Mouse (Mus musculus): ENCODE results near the gene Mif. TPM values are rescaled to one million over a fixed set of nuclear protein-coding genes. Genes with fewer than 3 reads are reported as not detected.

Mif gene
- polyA plus RNA-seq, 1 experiment = 261 TPM

DNA sequence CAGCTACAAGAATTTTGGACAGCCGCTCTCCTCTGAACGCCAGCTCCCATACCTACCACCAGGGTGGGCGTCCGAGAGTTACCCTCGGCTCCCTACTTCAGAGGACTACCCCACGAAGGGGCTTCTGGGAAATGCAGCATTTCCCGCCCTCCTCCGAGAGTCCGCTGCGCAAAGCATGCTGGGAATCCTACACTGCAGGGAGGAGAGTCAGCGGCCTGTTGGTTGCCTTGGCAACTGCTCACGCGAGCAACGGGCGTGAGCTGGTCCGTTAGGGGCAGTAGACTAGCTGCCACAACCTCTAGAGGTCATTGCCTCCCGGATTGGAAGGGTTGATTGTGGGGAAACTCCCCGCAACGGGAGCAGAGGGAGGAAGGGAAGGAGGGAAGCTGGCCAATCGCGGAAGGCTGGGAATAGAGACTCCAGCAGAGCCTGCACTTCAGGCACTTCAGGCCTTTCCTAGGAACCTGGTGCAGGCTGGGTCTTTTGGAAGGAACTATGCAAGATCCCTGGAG lies 22.7 kb downstream of the Mif start, which contains the start of gene Gstt2:
Gene Gstt2 (minus strand): TSS at position 177 of the 512 bp plus-strand sequence.
- Histone ChIP-seq H3K27ac (ENCODE audit: control insufficient read depth, insufficient read depth, low read depth, low read length) (peak within 1 kb of the TSS; percentile 99), H3K27me3 (ENCODE audit: control insufficient read depth, insufficient read depth, low read length) (no peaks in the 10 kb centered on the region), H3K4me1 (ENCODE audit: control insufficient read depth, insufficient read depth, low read length) (peaks cover 26% of the 10 kb centered on the region), H3K4me3 (ENCODE audit: control insufficient read depth, low read depth, low read length) (peak within 1 kb of the TSS; percentile 97), H3K36me3 (ENCODE audit: control insufficient read depth, insufficient read depth, low read length) (no peaks in the 10 kb centered on the region)
- TF ChIP-seq POLR2A (IDR thresholded peaks at IDR 0.05; ENCODE audit: control insufficient read depth, low read depth, low read length) = peak; percentile 97
- no peak for TF ChIP-seq CTCF (IDR thresholded peaks at IDR 0.05; ENCODE audit: control insufficient read depth, insufficient read depth, insufficient replicate concordance, low read depth, low read length)

DNA sequence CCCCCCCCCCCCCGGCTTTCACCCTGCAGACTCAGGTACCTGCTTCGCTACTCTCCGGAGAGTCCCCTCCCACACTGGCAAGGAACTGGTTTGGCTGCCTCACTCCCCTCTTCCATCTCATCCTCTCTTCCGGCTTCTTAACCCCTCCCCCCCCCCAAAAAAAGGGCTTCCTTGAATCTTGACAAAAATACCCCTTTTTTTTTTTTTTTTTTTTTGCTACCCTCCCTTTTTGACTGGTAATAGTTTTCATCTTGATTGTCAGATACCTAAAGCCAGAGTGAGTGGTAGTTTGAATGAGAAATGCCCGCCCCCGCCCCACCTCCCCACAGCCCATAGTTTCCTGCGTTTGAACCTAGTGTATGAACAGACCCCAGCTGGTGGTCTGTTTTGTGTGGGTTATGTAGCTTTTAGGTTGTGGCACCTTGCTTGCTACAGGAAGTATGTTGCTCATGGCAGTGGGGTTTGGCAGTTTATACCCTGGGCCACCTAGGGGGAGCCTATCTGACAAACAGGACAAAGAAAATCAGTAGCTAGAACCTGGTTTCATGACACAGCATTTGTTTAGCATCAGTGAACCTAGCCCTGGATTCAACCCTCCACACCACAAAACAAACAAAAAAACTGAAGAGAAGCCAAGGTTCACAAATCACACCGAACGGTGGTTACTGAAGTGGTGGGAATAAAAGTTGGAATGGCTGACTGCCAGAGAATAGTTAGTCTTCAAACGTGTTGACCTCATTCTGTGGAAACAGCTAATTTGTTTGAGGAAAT lies 24.1 kb downstream of the Mif start:
- Histone ChIP-seq H3K27ac (ENCODE audit: control insufficient read depth, insufficient read depth, low read depth, low read length) (peak overlapping the region; percentile 89), H3K36me3 (ENCODE audit: control insufficient read depth, insufficient read depth, low read length) (no peaks in the 10 kb centered on the region), H3K27me3 (ENCODE audit: control insufficient read depth, insufficient read depth, low read length) (no peaks in the 10 kb centered on the region), H3K4me3 (ENCODE audit: control insufficient read depth, low read depth, low read length) (peak overlapping the region; percentile 76), H3K4me1 (ENCODE audit: control insufficient read depth, insufficient read depth, low read length) (peaks cover 26% of the 10 kb centered on the region)
- TF ChIP-seq CTCF (IDR thresholded peaks at IDR 0.05; ENCODE audit: control insufficient read depth, insufficient read depth, insufficient replicate concordance, low read depth, low read length) (no peak), POLR2A (IDR thresholded peaks at IDR 0.05; ENCODE audit: control insufficient read depth, low read depth, low read length) (peak; percentile 5; the same call in 1 of the 2 replicates)

- Histone ChIP-seq H3K27ac (ENCODE audit: control insufficient read depth, insufficient read depth, low read depth, low read length) (peak overlapping the region; percentile 87), H3K4me3 (ENCODE audit: control insufficient read depth, low read depth, low read length) (peak overlapping the region; percentile 86), H3K27me3 (ENCODE audit: control insufficient read depth, insufficient read depth, low read length) (no peaks in the 10 kb centered on the region), H3K36me3 (ENCODE audit: control insufficient read depth, insufficient read depth, low read length) (no peaks in the 10 kb centered on the region), H3K4me1 (ENCODE audit: control insufficient read depth, insufficient read depth, low read length) (peaks cover 26% of the 10 kb centered on the region)
- no peak for TF ChIP-seq CTCF (IDR thresholded peaks at IDR 0.05; ENCODE audit: control insufficient read depth, insufficient read depth, insufficient replicate concordance, low read depth, low read length)
- peak; percentile 23; the same call in 1 of the 2 replicates for TF ChIP-seq POLR2A (IDR thresholded peaks at IDR 0.05; ENCODE audit: control insufficient read depth, low read depth, low read length)
Observed at GRCm38 (mm10) chr10:75835307-75835706, 24.7 kb downstream of the Mif start.

DNA sequence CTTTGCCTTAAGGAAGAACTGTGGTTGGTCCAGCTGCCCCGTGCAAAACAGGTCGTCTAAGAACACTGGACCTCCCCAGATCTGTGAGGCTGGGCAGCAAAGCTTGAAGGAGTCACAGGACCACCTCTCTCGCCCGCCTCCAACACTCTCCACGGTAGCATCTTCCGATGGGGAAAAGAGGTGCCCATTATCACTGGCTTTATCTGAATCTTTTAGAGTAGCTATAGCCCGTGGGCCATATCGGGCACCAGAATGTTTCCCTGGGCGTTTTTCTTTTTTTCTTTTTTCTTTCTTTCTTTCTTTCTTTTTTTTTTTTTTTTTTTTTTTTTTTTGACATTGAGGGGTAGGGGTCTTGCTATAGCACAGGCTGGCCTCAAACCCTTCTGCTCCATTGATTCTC lies 25.3 kb downstream of the Mif start:
- peak overlapping the region; percentile 91 for H3K4me3 ChIP-seq (ENCODE audit: control insufficient read depth, low read depth, low read length)
- no peaks in the 10 kb centered on the region for H3K36me3 ChIP-seq (ENCODE audit: control insufficient read depth, insufficient read depth, low read length)
- H3K4me1 ChIP-seq (ENCODE audit: control insufficient read depth, insufficient read depth, low read length) = peaks cover 26% of the 10 kb centered on the region
- no peak for TF ChIP-seq POLR2A (IDR thresholded peaks at IDR 0.05; ENCODE audit: control insufficient read depth, low read depth, low read length)
- no peak for TF ChIP-seq CTCF (IDR thresholded peaks at IDR 0.05; ENCODE audit: control insufficient read depth, insufficient read depth, insufficient replicate concordance, low read depth, low read length)
- peak overlapping the region; percentile 88 for H3K27ac ChIP-seq (ENCODE audit: control insufficient read depth, insufficient read depth, low read depth, low read length)
- no peaks in the 10 kb centered on the region for H3K27me3 ChIP-seq (ENCODE audit: control insufficient read depth, insufficient read depth, low read length)

DNA sequence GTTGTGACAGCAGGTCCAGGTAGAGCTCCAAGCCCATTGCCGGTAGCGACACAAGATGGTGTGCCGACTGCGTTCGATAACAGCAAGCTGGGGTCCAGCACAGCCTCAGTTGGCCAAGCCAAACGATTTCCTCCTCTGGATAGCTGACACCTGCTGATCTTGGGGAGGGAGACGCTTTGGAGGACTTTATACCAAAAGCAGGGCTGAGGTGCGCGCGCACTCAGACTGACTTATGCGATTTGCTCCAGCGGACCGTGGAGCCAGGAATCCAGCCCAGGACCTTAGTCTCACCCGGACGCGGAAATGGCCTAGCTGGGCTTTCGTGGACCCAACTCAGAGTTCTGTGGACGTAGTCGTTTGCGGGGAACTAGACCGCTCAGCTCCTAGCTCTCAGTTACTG lies 25.8 kb downstream of the Mif start:
- peak overlapping the region; percentile 91 for H3K4me3 ChIP-seq (ENCODE audit: control insufficient read depth, low read depth, low read length)
- TF ChIP-seq POLR2A (IDR thresholded peaks at IDR 0.05; ENCODE audit: control insufficient read depth, low read depth, low read length) = peak; percentile 52
- no peak for TF ChIP-seq CTCF (IDR thresholded peaks at IDR 0.05; ENCODE audit: control insufficient read depth, insufficient read depth, insufficient replicate concordance, low read depth, low read length)
- peaks cover 26% of the 10 kb centered on the region for H3K4me1 ChIP-seq (ENCODE audit: control insufficient read depth, insufficient read depth, low read length)
- H3K36me3 ChIP-seq (ENCODE audit: control insufficient read depth, insufficient read depth, low read length) = no peaks in the 10 kb centered on the region
- H3K27me3 ChIP-seq (ENCODE audit: control insufficient read depth, insufficient read depth, low read length) = no peaks in the 10 kb centered on the region
- peak overlapping the region; percentile 88 for H3K27ac ChIP-seq (ENCODE audit: control insufficient read depth, insufficient read depth, low read depth, low read length)

- H3K27ac ChIP-seq (ENCODE audit: control insufficient read depth, insufficient read depth, low read depth, low read length) = peak overlapping the region; percentile 47
- TF ChIP-seq POLR2A (IDR thresholded peaks at IDR 0.05; ENCODE audit: control insufficient read depth, low read depth, low read length) = no peak
- H3K36me3 ChIP-seq (ENCODE audit: control insufficient read depth, insufficient read depth, low read length) = no peaks in the 10 kb centered on the region
- H3K27me3 ChIP-seq (ENCODE audit: control insufficient read depth, insufficient read depth, low read length) = no peaks in the 10 kb centered on the region
- peaks cover 24% of the 10 kb centered on the region for H3K4me1 ChIP-seq (ENCODE audit: control insufficient read depth, insufficient read depth, low read length)
- peak overlapping the region; percentile 91 for H3K4me3 ChIP-seq (ENCODE audit: control insufficient read depth, low read depth, low read length)
Observed at GRCm38 (mm10) chr10:75833456-75834080, 26.5 kb downstream of the Mif start.

DNA sequence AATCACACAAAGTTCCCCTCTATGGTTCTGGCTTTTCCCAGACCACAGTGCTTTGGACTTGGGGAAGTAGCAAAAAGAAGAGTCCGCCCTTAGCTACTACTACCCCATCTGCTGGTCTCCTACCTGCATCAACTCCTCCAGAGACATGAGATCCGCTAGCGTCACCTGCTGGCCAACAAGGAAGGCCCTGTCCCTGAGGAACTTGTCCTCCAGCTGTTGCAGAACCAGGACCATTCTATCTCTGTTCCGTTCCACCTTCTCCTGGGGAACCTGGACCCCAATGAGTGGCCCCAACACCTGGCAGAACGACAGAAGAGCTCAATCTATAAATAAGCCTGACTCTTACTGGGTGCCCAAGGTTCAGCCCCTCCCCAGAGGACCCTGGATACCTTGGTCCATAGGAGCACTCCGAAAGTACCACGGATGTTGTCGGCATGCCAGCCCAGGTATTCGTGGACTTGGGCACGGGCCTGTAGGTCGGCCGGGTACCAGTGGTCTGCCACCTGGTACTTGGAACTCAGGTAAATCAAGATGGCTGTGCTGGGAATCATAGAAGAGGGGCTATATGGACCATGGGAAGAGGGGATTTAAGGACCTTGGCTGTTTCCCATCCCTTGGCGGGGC lies 27.7 kb downstream of the Mif start:
- Histone ChIP-seq H3K4me3 (ENCODE audit: control insufficient read depth, low read depth, low read length) (peak overlapping the region; percentile 54), H3K27me3 (ENCODE audit: control insufficient read depth, insufficient read depth, low read length) (no peaks in the 10 kb centered on the region), H3K27ac (ENCODE audit: control insufficient read depth, insufficient read depth, low read depth, low read length) (no peak overlapping the region), H3K36me3 (ENCODE audit: control insufficient read depth, insufficient read depth, low read length) (no peaks in the 10 kb centered on the region), H3K4me1 (ENCODE audit: control insufficient read depth, insufficient read depth, low read length) (peaks cover 24% of the 10 kb centered on the region)
- TF ChIP-seq POLR2A (IDR thresholded peaks at IDR 0.05; ENCODE audit: control insufficient read depth, low read depth, low read length) = no peak
- peak; percentile 74; the same call in 1 of the 2 replicates for TF ChIP-seq CTCF (IDR thresholded peaks at IDR 0.05; ENCODE audit: control insufficient read depth, insufficient read depth, insufficient replicate concordance, low read depth, low read length)
